Mouse (Mus musculus) stomach, postnatal 0 days (tissue): Measurements from ENCODE around the gene Il1r1.

Source experiments
- CTCF ChIP-seq: IDR thresholded peaks from 2 replicates; pipeline ENCODE4 v1.5.1; 2016; ENCODE audit warnings: antibody characterized with exemption, low read depth, mild to moderate bottlenecking, moderate library complexity
- EP300 ChIP-seq: optimal IDR thresholded peaks from 2 replicates; pipeline ENCODE3; 2016; ENCODE audit warnings: antibody characterized with exemption

- TF ChIP-seq CTCF (no peak), EP300 (no peak)
Observed at GRCm38 (mm10) chr1:40181716-40182115, 43.2 kb upstream of the Il1r1 start.
